Mouse (Mus musculus): ENCODE results near the gene Tceanc2.

- no peak for TF ChIP-seq CTCF (IDR thresholded peaks at IDR 0.05; ENCODE audit: borderline replicate concordance, insufficient read depth, low read depth, low read length)
- no peak for TF ChIP-seq POLR2A (IDR thresholded peaks at IDR 0.05; ENCODE audit: borderline replicate concordance, insufficient read depth, low read length)
These were observed 72.1 kb downstream of the Tceanc2 start for GRCm38 (mm10) chr4:107106777-107107176.

All from cerebellum, adult 2 months (tissue).